Mouse (Mus musculus) ES-Bruce4 (cell line): Measurements from ENCODE around the gene Rrp12.

ENCODE experiments used
- CTCF ChIP-seq: IDR thresholded peaks from one replicate; pipeline ENCODE4 v1.8.1; 2011; ENCODE audit warnings: low read depth, low read length
- EP300 ChIP-seq: IDR thresholded peaks from 2 replicates; pipeline ENCODE4 v1.6.1; 2011; ENCODE audit warnings: low read depth, low read length; ENCODE audit not compliant: insufficient read depth
- POLR2A ChIP-seq: IDR thresholded peaks from one replicate; pipeline ENCODE4 v1.8.1; 2011; ENCODE audit warnings: low read length; ENCODE audit not compliant: insufficient read depth

DNA sequence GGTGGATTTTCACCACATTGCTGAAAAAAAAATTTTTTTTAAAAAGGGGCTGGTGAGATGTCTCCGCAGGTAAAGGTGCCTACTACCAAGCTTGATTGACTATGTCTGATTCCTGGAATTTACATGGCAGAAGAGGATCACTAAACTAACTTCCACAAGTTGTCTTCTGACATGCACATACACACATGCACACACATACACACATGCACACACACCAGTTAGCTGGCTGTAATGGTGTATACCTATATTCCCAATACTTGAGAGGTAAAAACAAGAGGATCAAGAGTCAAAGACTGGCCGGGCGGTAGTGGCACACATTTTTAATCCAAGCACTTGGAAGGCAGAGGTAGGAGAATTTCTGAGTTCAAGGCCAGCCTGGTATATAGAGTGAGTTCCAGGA, 56.3 kb downstream of the Rrp12 start:
- no peak for TF ChIP-seq POLR2A
- TF ChIP-seq CTCF: no peak
- no peak for TF ChIP-seq EP300
